Mouse (Mus musculus) midbrain, embryonic 15.5 days (tissue): ENCODE measurements at regions not wholly inside any gene's neighbourhood (a gene's known extent, or its start where the extent isn't known, plus 50 kb on each side); places are given as distances from the start of the nearest gene placed in this dataset.

Experiments
- ATAC-seq: fragments of 200-750 bp; cut with Nextera tagmentation; replicated peaks from 2 replicates; pipeline ENCODE4 v1.8.0; 2017; ENCODE audit warnings: moderate TSS enrichment
- H3K27ac ChIP-seq: fragments of 300-500 bp; sonication (generic); 2 replicates; pipeline ENCODE4 v1.5.1; 2015; ENCODE audit warnings: mild to moderate bottlenecking, inconsistent platforms
- H3K27me3 ChIP-seq: fragments of 300-500 bp; sonication (generic); replicated peaks from 2 replicates; pipeline ENCODE4 v1.6.1; 2015; ENCODE audit warnings: inconsistent platforms
- H3K36me3 ChIP-seq: fragments of 300-500 bp; sonication (generic); replicated peaks from 2 replicates; pipeline ENCODE4 v1.6.1; 2015; ENCODE audit warnings: inconsistent platforms
- H3K4me1 ChIP-seq: fragments of 300-500 bp; sonication (generic); 2 replicates; pipeline ENCODE4 v1.6.1; 2015; ENCODE audit warnings: inconsistent platforms
- H3K4me2 ChIP-seq: fragments of 300-500 bp; sonication (generic); 2 replicates; pipeline ENCODE4 v1.6.1; 2015; ENCODE audit warnings: inconsistent platforms, mild to moderate bottlenecking, moderate library complexity
- H3K4me3 ChIP-seq: fragments of 300-500 bp; sonication (generic); 2 replicates; pipeline ENCODE4 v1.5.1; 2015; ENCODE audit warnings: mild to moderate bottlenecking, inconsistent platforms
- H3K9ac ChIP-seq: fragments of 300-500 bp; sonication (generic); 2 replicates; pipeline ENCODE4 v1.6.1; 2015; ENCODE audit warnings: mild to moderate bottlenecking, inconsistent platforms
- H3K9me3 ChIP-seq: fragments of 300-500 bp; sonication (generic); 2 replicates; pipeline ENCODE4 v1.6.1; 2016; ENCODE audit warnings: inconsistent platforms
- WGBS: fragments of 180-500 bp; shearing (Covaris S2); methylation state at CpG from one replicate; pipeline ENCODE4 v1.1.7; 2015; ENCODE audit warnings: mixed read lengths; 5-methylcytosine and 5-hydroxymethylcytosine counted together

- no peak overlapping the region for H3K27ac ChIP-seq
- no peak for ATAC-seq
- no peak overlapping the region for H3K4me3 ChIP-seq
- no peaks in the 10 kb centered on the region for H3K36me3 ChIP-seq
- H3K27me3 ChIP-seq = no peaks in the 10 kb centered on the region
- no peaks in the 10 kb centered on the region for H3K9me3 ChIP-seq
- no peak overlapping the region for H3K9ac ChIP-seq
- WGBS = 23% methylated on average over 4 of the region's 4 CpGs
- H3K4me1 ChIP-seq = no peaks in the 10 kb centered on the region
- H3K4me2 ChIP-seq = no peak overlapping the region
Observed at GRCm38 (mm10) chr3:49096118-49096517, 661.0 kb downstream of the Pcdh18 start.

- WGBS = 17% methylated on average over 11 of the region's 11 CpGs
- H3K4me2 ChIP-seq = peak overlapping the region; percentile 32
- H3K27ac ChIP-seq = no peak overlapping the region
- no peaks in the 10 kb centered on the region for H3K4me1 ChIP-seq
- ATAC-seq = peak; percentile 91
- no peaks in the 10 kb centered on the region for H3K36me3 ChIP-seq
- H3K9me3 ChIP-seq = no peaks in the 10 kb centered on the region
- no peak overlapping the region for H3K4me3 ChIP-seq
- no peaks in the 10 kb centered on the region; the same call in 1 of the 2 replicates for H3K27me3 ChIP-seq
- H3K9ac ChIP-seq = no peak overlapping the region
Observed at GRCm38 (mm10) chr3:49093818-49094680, 663.1 kb downstream of the Pcdh18 start.

- Histone ChIP-seq H3K27ac (no peak overlapping the region), H3K9ac (no peak overlapping the region), H3K9me3 (no peaks in the 10 kb centered on the region), H3K36me3 (no peaks in the 10 kb centered on the region), H3K4me1 (no peaks in the 10 kb centered on the region), H3K4me3 (no peak overlapping the region), H3K4me2 (no peak overlapping the region), H3K27me3 (no peaks in the 10 kb centered on the region)
- ATAC-seq = no peak
Observed at GRCm38 (mm10) chr3:49068801-49069200, 688.3 kb downstream of the Pcdh18 start.

GRCm38 (mm10) chr3:49062081-49062480, 695.0 kb downstream of the Pcdh18 start:
- H3K4me2 ChIP-seq = no peak overlapping the region
- H3K9ac ChIP-seq = no peak overlapping the region
- no peaks in the 10 kb centered on the region for H3K27me3 ChIP-seq
- WGBS = 81% methylated on average over 9 of the region's 9 CpGs
- H3K27ac ChIP-seq = no peak overlapping the region
- H3K4me1 ChIP-seq = no peaks in the 10 kb centered on the region
- no peak overlapping the region for H3K4me3 ChIP-seq
- no peaks in the 10 kb centered on the region for H3K36me3 ChIP-seq
- no peaks in the 10 kb centered on the region for H3K9me3 ChIP-seq
- ATAC-seq = no peak

- H3K9me3 ChIP-seq = no peaks in the 10 kb centered on the region
- no peaks in the 10 kb centered on the region for H3K4me1 ChIP-seq
- H3K4me2 ChIP-seq = no peak overlapping the region
- WGBS = 49% methylated on average over 5 of the region's 5 CpGs
- no peaks in the 10 kb centered on the region for H3K36me3 ChIP-seq
- peak; percentile 58; the same call in 1 of the 2 replicates for ATAC-seq
- H3K4me3 ChIP-seq = no peak overlapping the region
- no peak overlapping the region for H3K9ac ChIP-seq
- no peak overlapping the region for H3K27ac ChIP-seq
- H3K27me3 ChIP-seq = no peaks in the 10 kb centered on the region
Observed at GRCm38 (mm10) chr3:49032981-49033380, 724.1 kb downstream of the Pcdh18 start.

- ATAC-seq = no peak
- Histone ChIP-seq H3K4me1 (no peaks in the 10 kb centered on the region), H3K4me3 (no peak overlapping the region), H3K9ac (no peak overlapping the region), H3K4me2 (no peak overlapping the region), H3K27ac (no peak overlapping the region), H3K9me3 (no peaks in the 10 kb centered on the region), H3K36me3 (no peaks in the 10 kb centered on the region), H3K27me3 (no peaks in the 10 kb centered on the region)
- 84% methylated on average over 6 of the region's 6 CpGs for WGBS
Observed at GRCm38 (mm10) chr3:49009211-49009967, 747.7 kb downstream of the Pcdh18 start.
